ENCODE assay signal across 27 mouse cellular contexts in the genomic region with DNA sequence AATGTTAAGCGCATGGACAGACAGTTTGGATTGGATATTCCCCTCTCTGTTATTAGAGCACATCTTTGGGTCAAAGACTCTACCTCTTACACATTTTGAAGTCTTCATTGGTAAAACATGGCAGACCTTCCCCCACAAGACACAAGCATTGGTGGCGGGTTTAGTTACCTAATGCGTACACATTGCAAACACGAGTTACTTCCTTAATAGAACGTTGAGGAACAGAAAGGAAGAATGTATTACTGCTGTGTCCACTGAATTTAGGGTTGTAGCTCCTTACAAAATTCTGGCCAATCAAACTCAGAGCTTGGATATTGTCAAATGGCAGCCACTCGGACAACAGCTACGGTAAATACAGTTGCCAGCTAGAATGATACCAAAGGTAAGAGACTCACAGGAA. TPM values are rescaled to one million over a fixed set of nuclear protein-coding genes. Genes with fewer than 3 reads are reported as not detected.
"Had no signal": no experiment of that assay in that cellular context is flagged by ENCODE, and none has a peak within 500 bp of the region (broad histone marks: within the 10 kb centered on the region; RNA-seq: fewer than 3 reads in every experiment).

No protein-coding gene starts in this region.

- DNase-seq: gastrocnemius, postnatal 14 days; heart, adult 11 months; heart, adult 2 months; heart, postnatal 14 days; heart, postnatal 36 days; kidney, adult 11 months; kidney, adult 9 months; kidney, postnatal 25 days; kidney, postnatal 4 days; layer of hippocampus, postnatal 36 days; left cerebral cortex, postnatal 4 days had no signal

- ATAC-seq: hindbrain, postnatal 0 days; intestine, embryonic 16.5 days; liver, embryonic 12.5 days had no signal

- H3K4me1 ChIP-seq: heart, embryonic 13.5 days; heart, embryonic 15.5 days; hindbrain, embryonic 13.5 days; hindbrain, embryonic 15.5 days; limb, embryonic 13.5 days; limb, embryonic 15.5 days had no signal

- H3K27ac ChIP-seq: heart, adult 2 months; heart, embryonic 13.5 days; heart, embryonic 15.5 days; hindbrain, embryonic 13.5 days; hindbrain, embryonic 15.5 days; hindbrain, postnatal 0 days; kidney, embryonic 15.5 days; kidney, postnatal 0 days; layer of hippocampus, adult 2 months; limb, embryonic 13.5 days; limb, embryonic 15.5 days; liver, embryonic 12.5 days had no signal

- H3K4me3 ChIP-seq: heart, adult 2 months; heart, embryonic 13.5 days; heart, embryonic 15.5 days; hindbrain, embryonic 13.5 days; hindbrain, embryonic 15.5 days; kidney, embryonic 15.5 days; layer of hippocampus, adult 2 months; limb, embryonic 13.5 days; limb, embryonic 15.5 days; liver, embryonic 12.5 days had no signal

RNA-seq across cellular contexts. Expression of a gene that starts 12.7 kb away (rescaled TPM):
- total RNA-seq: layer of hippocampus, adult 2 months; layer of hippocampus, postnatal 14 days; layer of hippocampus, postnatal 36 days; left cerebral cortex, adult 8-10 months; left cerebral cortex, postnatal 10 days; left cerebral cortex, postnatal 25 days had no signal
